Mouse (Mus musculus) liver, postnatal 0 days (tissue): ENCODE measurements around the gene Slc25a12.

Experiments used
- CTCF ChIP-seq: sonication (generic); IDR thresholded peaks from 2 replicates; pipeline ENCODE4 v1.5.1; 2016; ENCODE audit warnings: antibody characterized with exemption, low read depth
- EP300 ChIP-seq: IDR thresholded peaks from 2 replicates; pipeline ENCODE4 v1.6.1; 2016; ENCODE audit warnings: antibody characterized with exemption, low read depth, mild to moderate bottlenecking

GRCm38 (mm10) chr2:71374275-71375155 lies 7.0 kb upstream of the Slc25a12 start:
- TF ChIP-seq CTCF (no peak), EP300 (no peak)
